Mouse (Mus musculus) olfactory bulb, adult 2 months (tissue): ENCODE measurements around the gene Nbl1. TPM values are rescaled to one million over a fixed set of nuclear protein-coding genes. Genes with fewer than 3 reads are reported as not detected.
A peak's percentile ranks its signal among the peaks of the same experiment; 100 is the strongest.

Experiments used
- H3K27ac ChIP-seq: fragments of 200-500 bp; 2 replicates; pipeline ENCODE4 v1.5.1; 2012; ENCODE audit warnings: low read depth, low read length; ENCODE audit not compliant: insufficient read depth
- H3K4me1 ChIP-seq: fragments of 200-500 bp; 2 replicates; pipeline ENCODE4 v1.6.1; 2012; ENCODE audit warnings: low read length; ENCODE audit not compliant: control insufficient read depth, insufficient read depth
- H3K4me3 ChIP-seq: fragments of 200-500 bp; 2 replicates; pipeline ENCODE4 v1.5.1; 2012; ENCODE audit warnings: mild to moderate bottlenecking, low read depth, low read length, moderate library complexity; ENCODE audit not compliant: insufficient read depth
- CTCF ChIP-seq: fragments of 200-500 bp; IDR thresholded peaks from 2 replicates; pipeline ENCODE4 v1.5.1; 2012; ENCODE audit warnings: low read depth, mild to moderate bottlenecking, low read length, moderate library complexity; ENCODE audit not compliant: insufficient read depth
- POLR2A ChIP-seq: fragments of 200-500 bp; IDR thresholded peaks from 2 replicates; pipeline ENCODE4 v1.6.1; 2012; ENCODE audit warnings: mild to moderate bottlenecking, low read depth, low read length, moderate library complexity; ENCODE audit not compliant: insufficient read depth
- WGBS: fragments of 180-500 bp; shearing (Covaris S2); methylation state at CpG from one replicate; pipeline ENCODE4 v1.1.7; 2018; 5-methylcytosine and 5-hydroxymethylcytosine counted together
- polyA plus RNA-seq: library from polyadenylated mRNA; stranded (reverse); fragments of >200 nt; gene quantifications from 2 replicates; pipeline ENCODE4 v1.2.4, GENCODE M21; 2012; ENCODE audit warnings: low replicate concordance; ENCODE audit not compliant: missing spikeins, insufficient read depth, insufficient read length

Gene Nbl1
- polyA plus RNA-seq, 1 experiment, result not detected

- TF ChIP-seq POLR2A (no peak), CTCF (no peak)
- peaks cover 17% of the 10 kb centered on the region for H3K4me1 ChIP-seq
- no peak overlapping the region for H3K4me3 ChIP-seq
- WGBS, result 29% methylated on average over 2 of the region's 2 CpGs
- H3K27ac ChIP-seq, result no peak overlapping the region
Observed at GRCm38 (mm10) chr4:139078313-139078712, 14.5 kb downstream of the Nbl1 start.

GRCm38 (mm10) chr4:139075915-139076314 lies 16.9 kb downstream of the Nbl1 start:
- no peak overlapping the region for H3K27ac ChIP-seq
- TF ChIP-seq CTCF, result no peak
- no peak for TF ChIP-seq POLR2A
- no peak overlapping the region for H3K4me3 ChIP-seq
- 38% methylated on average over 5 of the region's 5 CpGs for WGBS
- H3K4me1 ChIP-seq, result peaks cover 9% of the 10 kb centered on the region; the same call in 1 of the 2 replicates

GRCm38 (mm10) chr4:139075041-139075711 lies 17.6 kb downstream of the Nbl1 start, which contains the start of gene Htr6:
TSS of gene Htr6 (minus strand) at chr4:139075570.
- Histone ChIP-seq H3K4me1 (peaks cover 9% of the 10 kb centered on the region; the same call in 1 of the 2 replicates), H3K4me3 (peak within 1 kb of the TSS; percentile 45), H3K27ac (no peak within 1 kb of the TSS)
- WGBS, result under 1% methylated on average over 73 of the region's 77 CpGs
- TF ChIP-seq POLR2A (no peak), CTCF (no peak)

GRCm38 (mm10) chr4:139074060-139074459 lies 18.7 kb downstream of the Nbl1 start:
- 38% methylated on average over 29 of the region's 29 CpGs for WGBS
- no peak overlapping the region for H3K4me3 ChIP-seq
- H3K4me1 ChIP-seq, result peaks cover 9% of the 10 kb centered on the region; the same call in 1 of the 2 replicates
- no peak overlapping the region for H3K27ac ChIP-seq
- TF ChIP-seq CTCF (no peak), POLR2A (no peak)

- no peak overlapping the region for H3K27ac ChIP-seq
- TF ChIP-seq POLR2A, result no peak
- no peak for TF ChIP-seq CTCF
- H3K4me3 ChIP-seq, result no peak overlapping the region
- 26% methylated on average over 4 of the region's 4 CpGs for WGBS
- H3K4me1 ChIP-seq, result no peaks in the 10 kb centered on the region
Observed at GRCm38 (mm10) chr4:139068287-139068686, 24.5 kb downstream of the Nbl1 start.

GRCm38 (mm10) chr4:139064831-139065230 lies 28.0 kb downstream of the Nbl1 start:
- H3K27ac ChIP-seq, result no peak overlapping the region
- no peak overlapping the region for H3K4me3 ChIP-seq
- no peaks in the 10 kb centered on the region for H3K4me1 ChIP-seq
- 90% methylated on average over 5 of the region's 5 CpGs for WGBS
- TF ChIP-seq POLR2A (no peak), CTCF (no peak)

- H3K4me3 ChIP-seq, result no peak overlapping the region
- H3K4me1 ChIP-seq, result peaks cover 7% of the 10 kb centered on the region
- H3K27ac ChIP-seq, result no peak overlapping the region
- 46% methylated on average over 7 of the region's 7 CpGs for WGBS
- TF ChIP-seq CTCF (no peak), POLR2A (no peak)
Observed at GRCm38 (mm10) chr4:139059569-139059968, 33.2 kb downstream of the Nbl1 start.

GRCm38 (mm10) chr4:139058029-139058428 lies 34.8 kb downstream of the Nbl1 start:
- peaks cover 14% of the 10 kb centered on the region for H3K4me1 ChIP-seq
- no peak overlapping the region for H3K4me3 ChIP-seq
- H3K27ac ChIP-seq, result no peak overlapping the region
- 90% methylated on average over 5 of the region's 5 CpGs for WGBS
- TF ChIP-seq CTCF, result no peak
- no peak for TF ChIP-seq POLR2A

- peaks cover 14% of the 10 kb centered on the region for H3K4me1 ChIP-seq
- WGBS, result 81% methylated on average over 5 of the region's 5 CpGs
- H3K4me3 ChIP-seq, result no peak overlapping the region
- H3K27ac ChIP-seq, result no peak overlapping the region
- TF ChIP-seq CTCF (no peak), POLR2A (no peak)
Observed at GRCm38 (mm10) chr4:139057291-139057690, 35.5 kb downstream of the Nbl1 start.

- Histone ChIP-seq H3K27ac (no peak overlapping the region), H3K4me3 (no peak overlapping the region), H3K4me1 (peaks cover 14% of the 10 kb centered on the region)
- TF ChIP-seq CTCF (no peak), POLR2A (no peak)
- WGBS, result 51% methylated on average over 3 of the region's 3 CpGs
Observed at GRCm38 (mm10) chr4:139055744-139056143, 37.0 kb downstream of the Nbl1 start.
